Mouse (Mus musculus) intestine, embryonic 14.5 days (tissue): ENCODE data around the gene Pwwp2b. TPM values are rescaled to one million over a fixed set of nuclear protein-coding genes. Genes with fewer than 3 reads are reported as not detected.

Experiments used
- ATAC-seq: fragments of 200-750 bp; cut with Nextera tagmentation; replicated peaks from 2 replicates; pipeline ENCODE4 v1.8.0; 2017; ENCODE audit warnings: low read depth, moderate number of reproducible peaks, moderate TSS enrichment, moderate library complexity; ENCODE audit not compliant: low FRiP score, low TSS enrichment
- DNase-seq: peaks from one replicate; pipeline ENCODE4 v3.0.0-alpha.2; 2018; ENCODE audit warnings: low spot score
- H3K27ac ChIP-seq: fragments of 300-500 bp; sonication (generic); 2 replicates; pipeline ENCODE4 v1.5.1; 2014; ENCODE audit warnings: low read depth, mild to moderate bottlenecking, control low read depth
- H3K27me3 ChIP-seq: fragments of 300-500 bp; sonication (generic); replicated peaks from 2 replicates; pipeline ENCODE4 v1.6.1; 2014; ENCODE audit warnings: low read length, control low read depth; ENCODE audit not compliant: control insufficient read depth, insufficient read depth
- H3K36me3 ChIP-seq: fragments of 300-500 bp; sonication (generic); 2 replicates; pipeline ENCODE4 v1.6.1; 2014; ENCODE audit warnings: low read length, control low read depth; ENCODE audit not compliant: control insufficient read depth, insufficient read depth
- H3K4me1 ChIP-seq: fragments of 300-500 bp; sonication (generic); replicated peaks from 2 replicates; pipeline ENCODE4 v1.6.1; 2014; ENCODE audit warnings: low read length, control low read depth, mixed read lengths; ENCODE audit not compliant: control insufficient read depth, insufficient read depth
- H3K4me2 ChIP-seq: fragments of 300-500 bp; sonication (generic); 2 replicates; pipeline ENCODE4 v1.6.1; 2014; ENCODE audit warnings: low read length
- H3K4me3 ChIP-seq: fragments of 300-500 bp; sonication (generic); 2 replicates; pipeline ENCODE4 v1.5.1; 2014; ENCODE audit warnings: low read depth, low read length, control low read depth, mixed read lengths
- H3K9ac ChIP-seq: fragments of 300-500 bp; sonication (generic); 2 replicates; pipeline ENCODE4 v1.6.1; 2014; ENCODE audit warnings: mild to moderate bottlenecking, low read length
- H3K9me3 ChIP-seq: fragments of 300-500 bp; sonication (generic); 2 replicates; pipeline ENCODE4 v1.6.1; 2016; ENCODE audit warnings: low read length, control low read depth; ENCODE audit not compliant: control insufficient read depth
- WGBS: fragments of 180-500 bp; shearing (Covaris S2); extraction: QIAGEN DNeasy Blood & Tissue Kit; methylation state at CpG from one replicate; pipeline ENCODE4 v1.1.7; 2014; 5-methylcytosine and 5-hydroxymethylcytosine counted together
- polyA plus RNA-seq: library from polyadenylated mRNA; unstranded; fragments of >200 nt; fragmentation: Nextera tagmentation; extraction: Ambion mirVana; gene quantifications from 2 replicates; pipeline ENCODE4 v1.2.1, GENCODE M21; 2014

The Pwwp2b gene
- polyA plus RNA-seq, 1 experiment from 2014 or later: 17.3 TPM

DNA sequence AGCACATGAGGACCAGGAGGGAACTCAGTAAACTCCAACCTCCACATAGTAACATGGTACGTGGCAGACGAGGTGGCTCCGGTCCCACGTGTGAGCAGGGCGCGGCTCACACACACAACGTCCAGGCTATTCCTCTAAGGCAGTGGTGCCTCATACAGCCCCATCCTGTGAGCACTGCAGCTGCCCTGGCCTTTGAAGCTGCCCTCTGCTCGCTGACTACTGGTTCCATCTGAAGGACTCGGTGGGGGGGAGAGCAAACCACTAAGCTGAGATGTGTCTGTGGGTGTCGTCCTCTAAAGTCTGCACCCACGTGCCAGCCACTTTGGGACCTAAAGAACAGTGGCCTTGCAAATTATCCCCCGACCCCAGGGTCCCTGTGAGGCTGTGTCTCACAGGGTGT is 18.0 kb upstream of the Pwwp2b start:
- DNase-seq (no peak), ATAC-seq (no peak)
- peaks cover 15% of the 10 kb centered on the region for H3K4me1 ChIP-seq
- no peaks in the 10 kb centered on the region for H3K27me3 ChIP-seq
- no peaks in the 10 kb centered on the region for H3K9me3 ChIP-seq
- no peak overlapping the region for H3K9ac ChIP-seq
- WGBS: 72% methylated on average over 12 of the region's 12 CpGs
- H3K4me2 ChIP-seq: no peak overlapping the region
- no peaks in the 10 kb centered on the region for H3K36me3 ChIP-seq
- H3K4me3 ChIP-seq: no peak overlapping the region
- H3K27ac ChIP-seq: no peak overlapping the region

GRCm38 (mm10) chr7:139233714-139234113 is 14.6 kb upstream of the Pwwp2b start:
- Histone ChIP-seq H3K9ac (no peak overlapping the region), H3K27ac (peak overlapping the region; percentile 57), H3K4me3 (no peak overlapping the region), H3K36me3 (no peaks in the 10 kb centered on the region), H3K4me1 (peaks cover 19% of the 10 kb centered on the region), H3K4me2 (peak overlapping the region; percentile 41), H3K27me3 (no peaks in the 10 kb centered on the region), H3K9me3 (no peaks in the 10 kb centered on the region)
- ATAC-seq (peak; percentile 76), DNase-seq (peak; percentile 92)
- WGBS: 0% methylated on average over 7 of the region's 7 CpGs

DNA sequence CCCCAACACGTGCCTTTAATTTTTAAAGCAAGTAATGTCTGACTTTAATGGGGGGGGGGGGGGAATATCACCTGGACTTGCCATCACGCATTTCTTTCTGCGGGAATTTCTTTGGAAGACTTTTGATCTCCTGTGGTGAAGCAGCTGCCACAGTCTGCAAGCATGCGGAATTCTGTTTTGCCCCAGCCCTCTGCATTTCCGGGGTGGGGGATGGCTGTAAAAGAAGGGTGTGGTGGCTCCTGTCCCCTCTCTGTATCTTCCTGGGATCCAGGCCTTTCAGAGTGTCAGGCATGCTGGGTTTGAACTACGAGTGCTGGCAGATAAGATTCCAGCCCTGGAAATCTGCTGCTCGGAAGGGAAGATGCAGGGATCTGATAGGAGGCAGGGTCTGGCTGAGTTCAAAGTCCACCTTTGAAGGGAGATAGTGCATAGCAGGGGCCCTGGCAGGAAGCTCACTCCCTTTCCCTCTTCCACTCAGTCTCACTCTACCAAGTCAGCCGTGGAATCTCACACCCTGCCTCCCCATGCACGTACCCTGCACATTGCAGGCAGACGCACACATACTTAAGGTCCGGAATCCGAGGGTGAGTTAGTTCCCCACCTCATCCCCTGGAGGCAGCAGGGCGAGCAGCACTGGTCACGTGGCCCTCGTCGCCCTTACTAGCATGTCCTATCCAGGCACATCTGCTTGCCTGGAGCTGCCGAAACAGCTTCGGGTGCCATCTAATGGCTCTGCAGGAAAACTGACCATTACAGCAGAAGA is 13.7 kb upstream of the Pwwp2b start:
- 7% methylated on average over 18 of the region's 18 CpGs for WGBS
- Histone ChIP-seq H3K4me1 (peaks cover 19% of the 10 kb centered on the region), H3K27ac (peak overlapping the region; percentile 57), H3K4me2 (peak overlapping the region; percentile 41), H3K36me3 (no peaks in the 10 kb centered on the region), H3K4me3 (no peak overlapping the region), H3K27me3 (no peaks in the 10 kb centered on the region), H3K9me3 (no peaks in the 10 kb centered on the region), H3K9ac (peak overlapping the region; percentile 12; the same call in 1 of the 2 replicates)
- peak; percentile 79 for ATAC-seq
- peak; percentile 82 for DNase-seq

DNA sequence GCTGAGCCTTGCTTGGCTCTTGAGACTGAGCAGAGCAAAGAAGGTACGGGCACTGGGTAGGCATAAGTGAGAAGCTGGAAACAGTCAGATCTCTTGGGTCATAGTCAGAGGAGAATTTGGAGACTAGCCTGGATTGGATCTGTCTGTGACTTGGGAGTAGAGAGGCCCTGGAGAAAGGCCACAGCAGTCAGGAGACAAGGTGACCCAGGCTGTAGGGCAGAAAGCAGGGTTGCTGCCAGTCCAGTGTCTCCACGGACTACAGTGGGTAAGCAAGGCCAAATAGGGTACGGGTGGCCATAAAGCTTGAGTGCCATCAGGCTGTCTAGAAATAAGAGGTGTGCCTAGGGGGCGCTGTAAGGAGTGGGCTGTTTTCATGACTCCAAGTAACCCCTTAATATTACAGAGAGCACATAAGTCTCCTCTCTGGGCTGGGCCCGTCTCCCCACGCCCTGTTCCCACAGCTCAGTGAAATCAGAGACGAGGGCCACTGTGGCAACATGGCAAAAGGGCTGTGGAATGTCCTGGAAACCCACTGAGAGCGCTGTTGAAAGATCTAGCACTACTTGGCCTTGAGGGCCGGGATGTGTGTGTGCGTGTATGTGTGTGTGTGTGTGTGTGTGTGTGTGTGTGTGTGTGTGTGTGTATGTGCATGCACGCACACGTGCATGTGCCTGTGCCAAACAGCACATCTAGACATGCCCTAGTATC is 12.5 kb upstream of the Pwwp2b start:
- H3K36me3 ChIP-seq: no peaks in the 10 kb centered on the region
- no peak overlapping the region for H3K27ac ChIP-seq
- peaks cover 19% of the 10 kb centered on the region for H3K4me1 ChIP-seq
- WGBS: 81% methylated on average over 12 of the region's 12 CpGs
- H3K4me3 ChIP-seq: no peak overlapping the region
- no peak for ATAC-seq
- no peak for DNase-seq
- no peaks in the 10 kb centered on the region for H3K9me3 ChIP-seq
- H3K4me2 ChIP-seq: no peak overlapping the region
- no peak overlapping the region for H3K9ac ChIP-seq
- H3K27me3 ChIP-seq: no peaks in the 10 kb centered on the region

- Histone ChIP-seq H3K27ac (no peak overlapping the region), H3K9me3 (no peaks in the 10 kb centered on the region), H3K4me2 (no peak overlapping the region), H3K36me3 (no peaks in the 10 kb centered on the region), H3K4me1 (peaks cover 11% of the 10 kb centered on the region), H3K4me3 (no peak overlapping the region), H3K9ac (no peak overlapping the region), H3K27me3 (no peaks in the 10 kb centered on the region)
- no peak for DNase-seq
- no peak for ATAC-seq
- 80% methylated on average over 3 of the region's 3 CpGs for WGBS
Measured at GRCm38 (mm10) chr7:139239432-139239831, 8.8 kb upstream of the Pwwp2b start.

GRCm38 (mm10) chr7:139246086-139246485 is 2.2 kb upstream of the Pwwp2b start:
- no peaks in the 10 kb centered on the region for H3K27me3 ChIP-seq
- no peaks in the 10 kb centered on the region for H3K9me3 ChIP-seq
- peaks cover 40% of the 10 kb centered on the region for H3K4me1 ChIP-seq
- 54% methylated on average over 5 of the region's 5 CpGs for WGBS
- ATAC-seq (no peak), DNase-seq (no peak)
- H3K4me2 ChIP-seq: no peak overlapping the region
- H3K4me3 ChIP-seq: no peak overlapping the region
- no peak overlapping the region; the same call in 1 of the 2 replicates for H3K9ac ChIP-seq
- no peak overlapping the region for H3K27ac ChIP-seq
- no peaks in the 10 kb centered on the region for H3K36me3 ChIP-seq

- Histone ChIP-seq H3K9me3 (no peaks in the 10 kb centered on the region), H3K36me3 (no peaks in the 10 kb centered on the region), H3K27ac (peak overlapping the region; percentile 82), H3K4me1 (peaks cover 52% of the 10 kb centered on the region), H3K4me2 (peak overlapping the region; percentile 95), H3K27me3 (no peaks in the 10 kb centered on the region), H3K4me3 (peak overlapping the region; percentile 44), H3K9ac (peak overlapping the region; percentile 75)
- DNase-seq (peak; percentile 89), ATAC-seq (peak; percentile 42)
- 8% methylated on average over 38 of the region's 38 CpGs for WGBS
Measured at GRCm38 (mm10) chr7:139246931-139247880, 1.1 kb upstream of the Pwwp2b start.
